Mouse (Mus musculus) urinary bladder, postnatal 25 days (tissue): Measurements from ENCODE around the gene Ppp1r8.
"Not testable (repeated sequence)": the region's sequence is repeated elsewhere in the genome, so short reads cannot be mapped to it uniquely, and the experiment has no call there.

ENCODE experiments used
- DNase-seq: peaks from one replicate; pipeline ENCODE4 v3.0.0; 2022; ENCODE audit warnings: low spot score

The Ppp1r8 gene

DNA sequence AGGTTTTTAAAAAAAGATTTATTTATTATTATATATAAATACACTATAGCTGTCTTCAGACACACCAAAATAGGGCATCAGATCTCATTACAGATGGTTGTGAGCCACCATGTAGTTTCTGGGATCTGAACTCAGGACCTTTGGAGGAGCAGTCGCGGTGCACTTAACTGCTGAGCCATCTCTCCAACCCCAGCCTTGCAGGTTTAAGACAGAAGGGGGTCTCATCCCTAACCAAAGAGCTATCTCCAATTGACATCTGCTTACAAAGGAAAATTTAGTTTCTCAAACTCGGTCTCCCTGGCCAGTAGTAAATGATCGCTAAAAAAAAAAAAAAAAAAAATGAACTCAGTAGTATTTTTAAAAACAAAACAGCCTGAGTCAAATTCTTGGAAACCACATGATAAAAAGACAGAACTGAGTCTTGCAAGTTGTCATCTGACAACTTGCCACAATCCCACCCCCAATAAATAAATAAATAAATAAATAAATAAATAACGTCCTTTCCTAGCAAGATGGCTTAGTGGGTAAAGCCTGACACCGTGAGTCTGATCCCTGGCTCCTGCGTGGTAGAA, 36.3 kb downstream of the Ppp1r8 start:
- DNase-seq, result no peak

DNA sequence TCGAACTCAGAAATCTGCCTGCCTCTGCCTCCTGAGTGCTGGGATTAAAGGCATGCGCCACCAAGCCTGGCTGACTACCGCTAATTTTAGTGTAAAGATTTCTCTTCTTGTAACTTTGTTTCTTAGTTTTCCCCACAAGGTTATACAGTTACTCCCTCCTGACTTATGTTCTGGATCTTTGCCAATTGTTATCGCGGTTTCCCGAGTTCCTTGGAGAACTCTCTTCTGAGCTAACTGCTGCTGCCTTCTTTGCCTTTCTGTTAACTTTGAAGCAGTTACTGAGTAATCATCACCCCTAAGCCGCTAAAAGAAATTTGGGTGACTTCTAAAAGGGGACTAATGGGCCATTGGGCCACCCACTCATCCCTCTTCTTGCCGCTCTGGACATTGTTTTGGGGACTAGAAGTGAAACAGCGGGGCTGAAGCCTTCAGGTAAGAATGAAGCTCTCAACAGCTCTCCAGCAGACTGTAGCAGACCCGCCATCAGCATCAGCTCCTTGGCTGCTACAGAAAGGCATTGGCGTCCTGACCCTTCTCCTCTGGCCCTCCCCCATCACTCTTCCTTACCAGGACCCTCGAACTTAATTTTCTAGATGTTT, 37.3 kb downstream of the Ppp1r8 start:
- no peak for DNase-seq

DNA sequence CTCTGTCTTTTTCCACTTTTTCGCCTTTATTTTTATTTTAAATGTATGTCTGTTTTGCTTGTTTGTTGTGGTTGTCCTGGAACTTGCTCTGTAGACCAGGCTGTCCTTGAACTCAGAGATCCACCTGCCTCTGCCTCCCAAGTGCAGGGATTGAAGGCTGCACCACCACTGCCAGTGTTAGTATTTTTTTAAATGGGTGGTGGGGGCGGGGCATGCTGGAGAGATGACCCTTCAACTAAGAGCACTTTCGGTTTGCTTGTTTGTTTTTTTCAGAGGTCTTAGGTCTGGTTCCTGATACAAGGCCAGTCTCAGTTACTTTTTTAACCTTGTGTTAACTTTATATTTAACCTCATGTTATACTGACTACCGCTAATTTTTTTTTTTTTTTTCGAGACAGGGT, 37.8 kb downstream of the Ppp1r8 start:
- no peak for DNase-seq

DNA sequence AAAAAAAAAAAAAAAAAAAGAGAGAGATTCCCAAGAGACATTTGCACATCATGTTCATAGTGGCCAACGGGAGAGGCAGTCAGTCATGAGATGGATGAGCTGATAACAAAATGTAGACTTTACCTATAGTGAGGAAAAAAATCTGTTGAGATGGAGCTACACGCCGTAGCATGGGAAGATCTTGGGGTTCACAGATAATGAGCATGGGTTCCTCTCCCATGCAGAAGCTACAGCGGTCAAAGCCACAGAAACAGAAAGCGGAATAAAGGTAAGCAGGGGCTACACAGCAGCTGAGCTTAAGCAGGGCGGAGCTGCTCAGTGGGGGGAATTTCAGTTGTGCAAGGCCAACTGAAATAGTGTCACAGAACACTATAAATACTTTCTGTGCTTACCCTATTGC, 38.6 kb downstream of the Ppp1r8 start:
- DNase-seq, result no peak

DNA sequence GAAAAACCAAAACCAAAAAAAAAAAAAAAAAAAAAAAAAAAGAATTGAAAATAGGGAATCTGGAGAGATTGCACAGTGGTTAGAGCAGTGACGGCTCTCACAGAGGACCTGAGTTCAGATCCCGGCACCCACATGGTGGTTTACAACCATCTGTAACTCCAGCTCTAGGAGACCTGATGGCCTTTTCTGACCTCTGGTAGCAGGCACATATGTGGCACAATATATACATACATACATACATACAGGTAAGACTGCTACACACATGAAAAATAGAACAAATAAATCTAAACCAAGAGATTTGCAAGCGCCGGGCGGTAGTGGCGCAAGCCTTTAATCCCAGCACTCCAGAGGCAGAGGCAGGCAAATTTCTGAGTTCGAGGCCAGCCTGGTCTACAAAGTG, 39.1 kb downstream of the Ppp1r8 start:
- DNase-seq, result no peak

DNA sequence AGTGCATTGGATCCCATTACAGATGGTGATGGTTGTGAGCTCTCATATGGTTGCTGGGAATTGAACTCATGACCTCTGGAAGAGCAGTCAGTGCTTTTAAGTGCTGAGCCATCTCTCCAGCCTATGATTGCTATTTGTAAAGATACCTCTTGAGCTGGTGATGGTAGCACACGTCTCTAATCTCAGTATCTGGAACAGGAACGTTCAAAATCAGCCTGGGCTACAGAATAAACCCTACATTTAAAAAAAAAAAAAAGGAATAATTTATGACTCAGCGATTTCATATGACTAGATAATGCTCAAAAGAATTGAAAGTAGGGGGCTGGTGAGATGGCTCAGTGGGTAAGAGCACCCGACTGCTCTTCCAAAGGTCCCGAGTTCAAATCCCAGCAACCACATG, 39.8 kb downstream of the Ppp1r8 start:
- no peak for DNase-seq

DNA sequence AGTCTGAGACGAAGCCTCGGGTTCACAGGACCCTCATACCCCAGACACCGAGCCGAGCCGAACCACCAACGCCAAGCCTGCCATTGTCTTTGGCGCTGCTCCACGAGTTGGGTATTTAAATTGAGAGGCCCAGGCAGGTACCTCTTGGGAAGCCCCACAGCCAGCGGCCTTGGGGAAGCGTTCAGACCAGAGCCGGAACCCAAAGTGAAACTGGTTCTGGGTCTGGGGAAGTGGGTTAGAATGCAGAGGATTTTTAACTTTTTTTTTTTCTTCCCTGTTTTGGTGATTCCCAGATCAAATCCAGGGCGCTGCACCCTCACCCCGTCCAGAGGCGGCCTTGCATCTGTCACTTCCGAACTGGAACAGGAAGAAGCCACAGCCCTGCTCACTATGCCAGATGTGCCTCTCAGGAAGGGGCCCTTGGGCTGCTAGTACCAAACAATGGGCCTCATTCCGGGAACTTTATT, 40.8 kb downstream of the Ppp1r8 start:
- no peak for DNase-seq

DNA sequence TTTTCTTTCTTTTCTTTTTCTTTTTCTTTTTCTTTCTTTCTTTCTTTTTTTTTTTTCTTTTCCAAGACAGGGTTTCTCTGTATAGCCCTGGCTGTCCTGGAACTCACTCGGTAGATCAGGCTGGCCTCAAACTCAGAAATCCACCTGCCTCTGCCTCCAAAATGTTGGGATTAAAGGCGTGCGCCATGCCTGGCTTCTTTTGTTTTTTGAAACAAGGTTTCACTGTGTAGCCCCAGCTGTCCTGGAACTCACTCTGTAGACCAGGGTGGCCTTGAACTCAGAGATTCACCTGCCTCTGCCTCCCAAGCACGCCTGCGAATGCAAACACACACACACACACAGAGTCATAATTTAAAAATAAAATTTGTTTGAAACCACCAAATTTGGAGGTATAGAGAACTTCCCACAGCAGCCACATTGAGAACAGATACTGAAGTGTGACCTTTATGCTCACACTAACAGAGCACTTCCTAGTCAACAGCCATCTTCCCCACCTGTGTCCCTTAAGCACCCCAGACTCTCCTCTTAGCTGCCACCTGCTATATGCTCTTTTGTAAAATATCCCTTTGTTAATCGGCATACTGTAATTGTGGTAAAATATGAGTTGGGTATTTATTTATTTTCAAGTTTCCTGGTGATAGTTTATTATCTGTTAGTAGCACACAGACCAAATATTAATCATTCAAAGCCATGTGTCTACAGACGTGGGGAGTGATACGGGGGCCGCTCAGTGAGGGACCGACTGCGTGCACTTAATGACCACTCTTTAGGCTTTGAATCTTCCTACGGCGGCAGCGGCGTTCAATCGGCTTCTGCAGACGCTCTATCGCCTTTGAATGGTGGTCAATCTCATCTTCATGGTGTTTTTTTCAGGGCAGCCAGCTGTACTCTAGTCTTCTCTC, 41.5 kb downstream of the Ppp1r8 start:
- no peak for DNase-seq

DNA sequence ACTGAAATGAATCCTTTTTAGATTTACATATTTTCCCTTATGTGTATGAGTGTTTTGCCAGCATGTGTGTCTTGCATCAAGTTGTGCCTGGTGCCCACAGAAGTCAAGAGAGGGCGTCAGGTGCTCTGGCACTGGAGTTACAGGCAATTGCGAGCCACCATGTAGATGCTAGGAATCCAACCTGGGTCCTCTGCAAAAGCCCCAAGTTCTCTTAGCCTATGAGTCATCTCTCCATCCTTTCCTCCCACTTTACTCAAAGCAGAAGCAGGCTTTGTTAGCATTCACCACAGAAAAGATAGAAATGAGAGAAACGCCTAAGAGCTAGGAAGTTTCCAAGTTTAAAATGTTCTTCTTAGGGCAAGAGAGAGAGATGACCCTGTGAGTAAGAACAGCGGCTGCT, 43.1 kb downstream of the Ppp1r8 start:
- DNase-seq, result no peak

DNA sequence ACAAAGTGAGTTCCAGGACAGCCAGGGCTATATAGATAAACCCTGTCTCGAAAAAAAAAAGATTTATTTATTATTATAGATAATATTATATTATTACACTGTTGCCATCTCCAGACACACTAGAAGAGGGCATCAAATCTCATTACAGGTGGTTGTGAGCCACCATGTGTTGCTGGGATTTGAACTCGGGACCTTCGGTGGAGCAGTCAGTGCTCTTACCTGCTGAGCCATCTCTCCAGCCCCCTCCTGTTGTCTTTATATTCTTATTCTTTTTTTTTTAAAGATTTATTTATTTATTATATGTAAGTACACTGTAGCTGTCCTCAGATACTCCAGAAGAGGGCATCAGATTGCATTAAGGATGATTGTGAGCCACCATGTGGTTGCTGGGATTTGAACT, 44.3 kb downstream of the Ppp1r8 start:
- DNase-seq, result not testable (repeated sequence)

DNA sequence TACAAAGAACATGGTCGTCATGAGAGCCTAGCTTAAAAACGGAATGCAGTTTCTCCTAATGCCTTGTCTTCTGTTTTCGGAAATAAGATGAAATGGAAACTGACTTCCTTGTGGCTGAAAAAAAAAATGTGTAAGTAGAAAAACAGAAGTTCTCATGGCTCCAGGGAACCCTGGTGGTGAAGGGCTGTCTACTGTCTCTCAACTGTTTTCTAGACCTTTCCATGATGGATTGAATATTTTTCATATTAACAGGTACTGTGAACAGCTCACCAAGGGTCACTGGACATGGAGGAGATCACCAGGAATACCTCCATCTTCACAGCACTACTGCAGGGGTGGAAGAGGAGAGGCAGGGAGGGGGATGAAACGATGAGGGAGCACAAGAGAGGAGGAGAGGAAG, 44.9 kb downstream of the Ppp1r8 start:
- no peak for DNase-seq

DNA sequence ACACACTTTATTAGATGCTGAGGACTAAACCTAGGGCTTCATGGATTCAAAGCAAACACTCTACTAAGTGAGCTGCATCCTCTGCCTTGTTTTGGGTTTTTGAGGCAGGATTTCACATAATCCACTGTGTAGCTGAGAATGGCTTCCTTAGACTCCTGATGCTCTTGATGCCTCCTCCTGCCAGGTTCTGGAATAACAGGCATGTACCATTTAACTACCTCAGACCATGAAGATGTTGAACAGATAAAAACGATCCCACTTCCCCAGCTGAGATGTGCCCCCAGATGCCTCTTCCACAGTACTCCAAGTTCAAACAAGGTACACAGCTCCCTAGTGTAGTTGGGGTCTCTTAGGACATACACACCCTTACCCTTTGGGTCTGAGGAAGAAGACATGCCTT, 45.5 kb downstream of the Ppp1r8 start:
- DNase-seq, result no peak

DNA sequence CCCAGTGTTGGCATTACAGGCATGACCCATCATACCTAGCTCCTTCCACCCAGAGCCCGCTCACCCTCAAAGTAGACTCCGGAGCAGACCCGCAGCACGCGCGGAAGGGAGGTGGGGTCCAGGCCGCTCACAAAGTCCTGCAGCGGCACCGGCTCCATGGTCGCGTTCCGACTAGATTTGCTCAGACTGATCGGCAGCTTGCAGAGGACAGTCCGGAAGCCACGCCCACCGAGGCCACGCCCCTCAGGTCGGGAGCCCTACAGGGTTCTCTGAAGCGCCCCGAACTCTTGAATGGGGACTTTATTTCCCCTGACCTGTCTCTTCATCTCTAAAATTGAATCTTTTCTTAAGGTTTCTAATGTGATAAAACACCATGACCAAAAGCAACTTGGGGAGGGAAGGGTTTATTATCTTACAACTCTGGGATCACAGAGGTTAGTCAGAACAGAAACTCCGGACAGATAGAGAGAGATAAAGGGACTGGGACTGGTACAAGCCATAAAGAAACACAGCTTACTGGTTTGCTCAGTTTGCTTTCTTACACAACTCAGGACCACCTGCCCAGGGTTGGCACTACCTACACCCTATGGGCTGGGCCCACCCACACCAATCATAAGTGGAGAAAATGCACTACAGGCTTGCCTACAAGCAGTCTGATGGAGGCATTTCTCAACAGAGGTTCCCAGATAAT, 46.6 kb downstream of the Ppp1r8 start, which contains the start of gene Themis2:
Gene Themis2, minus strand, starts transcription at position 192 of the 691 bp plus-strand sequence.
- peak; percentile 73 for DNase-seq

DNA sequence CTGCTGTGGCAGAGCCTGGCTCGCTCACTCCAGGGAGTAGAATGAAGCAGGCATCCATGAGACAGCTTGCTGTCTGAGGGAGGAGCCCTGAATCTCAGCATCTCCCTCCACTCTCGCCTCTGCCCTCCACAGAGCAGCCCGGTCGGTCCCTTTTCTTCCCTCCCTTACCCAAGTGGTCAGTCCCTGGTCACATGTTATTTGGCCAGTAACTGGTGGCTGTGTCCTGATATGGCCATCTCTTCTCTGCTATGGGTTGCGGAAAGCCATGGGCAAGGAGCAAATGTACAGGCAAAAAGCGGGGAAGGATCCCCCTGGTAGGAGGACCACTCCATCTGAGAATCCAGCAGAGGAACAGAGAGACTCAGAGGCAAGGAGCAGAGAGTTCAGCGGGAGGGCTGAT, 47.8 kb downstream of the Ppp1r8 start:
- no peak for DNase-seq

DNA sequence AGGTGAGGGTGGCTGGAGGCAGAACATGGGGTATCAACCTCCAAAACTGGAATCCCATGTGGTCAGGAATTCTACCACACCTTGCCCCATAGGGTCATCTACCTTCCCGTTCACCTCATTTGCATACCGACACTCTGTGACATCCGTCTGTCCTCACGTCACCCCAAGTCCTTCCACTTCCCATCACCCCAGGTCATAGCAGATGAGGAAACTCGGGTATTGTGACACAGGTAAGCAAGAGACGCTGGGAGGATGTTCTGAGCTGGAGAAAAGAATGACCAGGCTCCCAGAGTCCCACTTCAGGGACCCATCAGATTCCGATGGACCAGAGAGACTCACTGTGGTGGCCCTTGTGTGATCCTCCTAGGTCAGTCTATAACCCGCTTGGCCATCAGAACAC, 48.2 kb downstream of the Ppp1r8 start:
- DNase-seq, result no peak

DNA sequence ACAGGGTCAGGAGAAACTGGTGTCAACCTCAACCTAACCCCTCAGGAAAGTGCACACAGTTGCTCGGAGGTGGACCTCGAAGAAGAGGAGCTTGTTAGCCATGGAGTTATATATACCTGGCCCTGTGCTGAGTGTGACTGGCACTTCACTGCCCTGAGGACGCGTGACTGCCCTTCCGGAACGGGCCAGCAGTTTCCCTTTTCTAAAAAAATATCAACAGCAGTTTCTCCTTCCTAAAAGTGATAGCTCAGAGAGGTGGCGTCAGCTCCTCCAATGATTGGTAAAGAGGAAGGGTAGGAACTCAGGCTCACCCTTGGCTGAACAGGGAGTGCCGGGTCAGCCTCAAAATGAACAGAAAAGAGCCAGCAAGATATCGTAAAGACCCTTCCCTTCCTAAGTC, 48.9 kb downstream of the Ppp1r8 start:
- DNase-seq, result no peak

DNA sequence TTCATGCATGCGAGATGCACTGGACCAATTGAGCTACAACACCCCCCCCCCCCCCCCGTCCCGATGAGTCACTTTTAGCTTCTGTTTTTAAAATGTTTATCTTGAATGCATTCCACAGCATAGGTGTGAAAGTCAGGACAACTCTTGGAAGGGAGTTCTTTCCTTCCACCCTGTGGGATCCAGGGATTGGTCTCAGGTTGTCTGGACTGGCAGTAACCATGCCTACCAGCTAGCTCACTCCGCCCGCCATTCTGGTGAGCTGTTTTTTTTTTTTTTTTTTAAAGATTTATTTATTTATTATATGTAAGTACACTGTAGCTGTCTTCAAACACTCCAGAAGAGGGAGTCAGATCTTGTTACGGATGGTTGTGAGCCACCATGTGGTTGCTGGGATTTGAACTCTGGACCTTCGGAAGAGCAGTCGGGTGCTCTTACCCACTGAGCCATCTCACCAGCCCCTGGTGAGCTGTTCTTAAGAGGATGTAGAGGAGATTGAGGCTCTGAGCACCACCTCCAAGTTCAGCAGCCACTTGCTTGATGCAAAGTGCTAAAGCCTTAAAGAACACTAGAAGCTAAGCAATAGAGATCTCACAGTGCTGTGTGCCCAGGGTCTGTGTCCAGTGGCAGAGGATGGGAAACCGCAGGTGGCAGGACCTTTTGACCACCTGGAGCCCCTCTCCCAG, 49.5 kb downstream of the Ppp1r8 start:
- DNase-seq, result not testable (repeated sequence)

DNA sequence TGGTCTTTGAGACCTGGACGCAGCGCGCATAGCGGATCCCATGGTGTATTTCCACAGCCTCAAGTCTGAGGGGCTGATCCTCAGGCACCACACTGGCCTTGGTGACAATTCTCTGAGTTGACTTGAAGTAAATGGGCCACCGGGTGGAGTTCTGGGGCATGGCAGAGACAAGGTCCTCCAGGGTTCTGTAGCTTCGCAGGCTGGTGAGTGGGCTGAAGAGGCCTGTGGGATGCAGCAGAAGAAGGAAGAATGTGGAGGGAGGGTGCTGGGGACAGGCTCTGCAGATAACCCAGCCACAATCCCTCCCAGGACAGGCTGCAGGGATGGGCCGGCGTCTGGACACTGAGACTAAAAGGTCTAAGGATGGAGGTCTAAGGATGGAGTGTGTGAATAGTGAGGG, 53.2 kb downstream of the Ppp1r8 start:
- DNase-seq, result no peak

DNA sequence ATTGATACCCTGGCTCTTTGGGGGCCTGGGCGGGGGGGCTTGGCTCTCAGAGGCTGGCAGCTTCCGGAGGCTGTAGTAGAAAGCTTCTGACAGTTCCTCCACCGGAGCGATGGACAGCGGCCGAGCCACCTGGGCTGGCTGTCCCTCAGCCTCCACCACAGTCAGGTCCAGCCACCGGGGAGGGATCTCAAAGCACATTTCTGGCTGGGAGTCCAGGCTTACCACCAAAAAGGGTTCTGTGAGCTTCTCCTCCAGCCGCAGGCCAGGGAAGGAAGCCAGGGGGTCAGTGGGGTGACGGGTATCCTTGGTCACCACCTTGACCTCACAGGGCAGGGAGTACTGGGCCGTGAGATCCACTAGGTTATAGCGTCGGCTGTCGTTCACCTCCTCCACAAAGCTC, 57.7 kb downstream of the Ppp1r8 start:
- DNase-seq, result no peak

DNA sequence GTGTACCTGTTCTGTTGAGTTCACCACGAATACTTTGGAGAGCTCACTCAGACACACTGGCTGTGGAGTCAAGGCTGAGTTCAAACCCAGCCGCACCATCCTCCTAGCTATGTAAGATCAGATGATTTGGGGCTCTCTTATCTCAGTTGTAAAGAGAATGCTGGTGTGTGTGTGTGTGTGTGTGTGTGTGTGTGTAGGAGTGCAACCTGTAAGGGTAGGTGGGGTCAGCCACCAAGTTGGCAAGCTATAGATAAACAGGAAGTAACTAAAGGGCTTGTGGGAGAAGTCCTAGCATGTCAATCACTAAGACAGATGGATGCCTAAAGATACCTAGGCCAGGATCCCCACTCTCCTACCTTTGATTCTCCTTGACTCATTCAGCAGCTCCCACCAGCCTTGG, 59.2 kb downstream of the Ppp1r8 start:
- no peak for DNase-seq

DNA sequence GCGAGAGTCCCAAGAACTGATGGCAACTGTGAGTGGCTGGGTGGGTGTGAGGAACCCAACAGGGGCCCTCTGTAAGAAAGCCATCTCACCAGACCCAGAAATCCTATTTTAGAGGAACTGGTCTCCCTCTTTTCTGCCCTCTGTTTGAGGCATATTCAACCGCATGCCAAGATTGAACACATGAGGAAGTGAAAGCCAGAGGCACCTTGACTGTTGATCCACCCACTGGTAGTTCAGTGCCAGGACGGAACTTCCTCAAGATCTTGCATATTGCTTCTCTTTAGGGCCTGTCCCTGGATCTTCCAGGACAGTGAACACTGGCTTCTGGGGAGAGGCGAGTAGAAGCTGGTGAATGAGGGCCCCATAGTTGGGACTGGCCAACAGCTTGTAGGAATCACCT, 62.7 kb downstream of the Ppp1r8 start:
- no peak for DNase-seq
